Mouse (Mus musculus) spleen, postnatal 4 days (tissue): ENCODE measurements around the gene Eif4a3.

Experiments
- DNase-seq, 2 experiments: peaks; one replicate each; pipeline ENCODE4 v3.0.0; 2022; ENCODE audit warnings: low spot score in 2 of 2

Eif4a3 gene

DNA sequence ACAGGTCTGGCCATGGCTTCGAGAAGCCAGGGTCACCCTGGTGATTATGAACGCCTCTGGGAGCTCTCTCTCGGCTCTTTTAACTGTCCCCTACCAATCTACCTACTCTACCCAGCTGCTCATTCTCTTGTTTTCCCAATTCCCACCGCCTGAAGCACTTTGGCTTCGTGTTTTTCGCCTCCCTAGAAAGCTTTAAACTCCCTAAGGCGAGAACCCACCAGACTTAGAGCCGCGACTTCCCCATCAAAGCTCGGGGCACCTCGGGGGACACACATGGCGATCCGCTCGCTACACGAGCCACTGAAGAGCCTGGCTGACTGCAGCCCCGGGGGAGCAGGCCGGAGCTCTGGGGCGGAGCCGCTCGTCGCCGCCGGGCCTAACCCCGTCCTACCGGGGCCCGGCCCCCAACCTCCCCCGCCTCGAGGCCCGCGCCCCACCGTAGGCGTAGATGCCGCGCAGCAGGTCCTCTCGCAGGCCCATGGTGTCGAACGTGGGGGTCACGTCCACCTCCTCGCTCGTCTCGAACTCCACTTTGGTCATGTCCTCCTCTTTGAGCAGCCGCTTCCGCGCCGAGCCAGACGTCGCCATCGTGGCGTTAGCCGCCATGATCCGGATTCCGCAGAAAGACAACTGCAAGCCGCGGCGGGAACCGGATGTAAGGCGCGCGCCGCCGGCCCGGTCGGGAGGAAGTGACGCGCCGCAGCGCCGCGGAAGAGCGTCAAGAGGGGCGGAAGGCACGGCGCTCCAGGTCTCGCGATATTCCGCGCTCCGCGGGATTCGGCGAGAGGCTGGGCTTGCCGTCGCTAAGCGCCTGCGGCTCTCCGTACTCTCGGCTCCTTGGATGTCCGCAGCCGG is at the start of gene Eif4a3:
Gene Eif4a3 (minus strand): TSS at position 699 of the 855 bp plus-strand sequence.
- DNase-seq, result peak; percentile 96 to 100

GRCm38 (mm10) chr11:119347125-119347524 is 47.2 kb upstream of the Eif4a3 start:
- no peak for DNase-seq

GRCm38 (mm10) chr11:119344865-119345264 is 45.0 kb upstream of the Eif4a3 start:
- DNase-seq, result no peak

DNA sequence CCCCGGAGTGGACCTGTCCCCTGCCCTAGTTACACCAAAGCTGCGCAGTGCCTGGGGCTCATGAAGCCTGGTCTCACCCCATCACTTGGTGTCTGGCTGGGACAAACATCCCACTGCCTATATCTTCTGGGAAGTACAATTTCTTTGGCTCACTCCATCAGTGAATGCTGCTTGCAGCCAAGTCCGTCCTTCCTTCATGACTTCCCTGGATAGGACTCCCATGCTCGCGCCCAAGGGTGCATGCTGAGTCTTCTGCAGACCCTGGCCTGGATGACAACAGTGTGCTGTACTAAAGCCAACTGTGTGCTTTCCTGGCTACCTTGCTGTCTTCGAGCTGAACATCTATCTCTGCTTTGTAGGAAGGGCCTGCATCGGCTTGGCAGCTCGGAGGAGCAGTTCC is 44.3 kb upstream of the Eif4a3 start:
- no peak for DNase-seq

DNA sequence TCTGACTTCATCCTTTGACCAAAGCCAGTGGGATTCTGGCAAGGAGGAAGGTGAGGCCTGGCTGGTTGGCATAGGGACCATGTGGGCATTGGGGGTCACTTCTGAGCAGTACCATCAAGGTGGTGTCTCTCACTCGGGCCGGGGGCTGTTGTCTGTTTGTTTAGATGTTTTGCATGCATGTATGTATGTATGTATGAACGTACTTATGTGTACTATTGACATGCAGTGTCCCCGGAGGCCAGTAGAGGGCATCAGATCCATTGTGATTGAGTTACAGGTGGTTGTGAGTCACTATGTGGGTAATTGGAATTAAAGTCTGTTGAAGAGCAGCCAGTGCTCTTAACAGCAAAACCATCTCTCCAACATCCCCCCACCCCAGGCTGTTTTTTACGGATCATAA is 39.7 kb upstream of the Eif4a3 start:
- DNase-seq, result peak; percentile 72 to 87

DNA sequence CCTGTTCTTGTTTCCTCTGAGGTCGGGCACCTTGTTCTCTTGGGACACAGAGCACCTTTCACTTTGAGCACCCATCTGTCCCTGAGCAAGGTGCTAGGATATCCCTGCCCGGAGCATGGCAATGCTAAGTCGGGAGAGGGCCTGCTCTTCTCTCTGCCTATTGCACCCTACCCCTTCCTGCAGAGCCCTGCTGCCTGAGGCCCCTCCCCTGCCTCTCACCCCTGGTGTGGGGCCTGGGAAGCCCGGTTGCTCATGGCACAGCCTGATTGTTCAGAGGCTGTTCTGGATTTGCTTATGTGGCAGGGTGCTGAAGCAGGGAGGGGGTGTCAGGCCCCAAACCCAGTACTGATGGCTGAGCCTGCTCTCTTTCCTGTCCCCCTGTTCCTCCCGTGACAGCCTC is 39.3 kb upstream of the Eif4a3 start:
- no peak for DNase-seq

GRCm38 (mm10) chr11:119338271-119339059 is 38.6 kb upstream of the Eif4a3 start:
- no peak for DNase-seq

GRCm38 (mm10) chr11:119331970-119332369 is 32.1 kb upstream of the Eif4a3 start:
- no peak for DNase-seq

GRCm38 (mm10) chr11:119330592-119330991 is 30.7 kb upstream of the Eif4a3 start:
- DNase-seq, result no peak

GRCm38 (mm10) chr11:119325068-119325467 is 25.2 kb upstream of the Eif4a3 start:
- no peak for DNase-seq

GRCm38 (mm10) chr11:119322521-119322920 is 22.6 kb upstream of the Eif4a3 start:
- DNase-seq, result no peak

DNA sequence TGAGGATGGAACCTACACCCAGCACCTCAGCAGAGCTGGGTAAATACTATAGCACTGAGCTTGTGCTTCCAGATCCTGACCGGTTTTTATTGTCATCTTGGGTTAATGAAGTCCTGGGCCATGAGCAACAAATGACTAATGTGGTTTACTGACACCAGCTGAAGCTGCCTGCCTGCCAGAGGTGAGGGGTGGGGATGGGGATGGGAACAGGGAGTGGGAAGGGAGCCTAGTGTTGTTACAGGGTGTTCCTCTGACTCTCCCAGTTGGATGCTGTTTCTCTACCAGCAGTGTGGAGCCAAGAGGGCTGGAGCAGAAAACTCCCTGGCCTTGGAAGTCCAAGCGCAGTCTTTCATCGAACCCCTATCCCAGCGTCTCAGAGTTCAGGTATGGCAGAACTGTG is 16.8 kb upstream of the Eif4a3 start:
- DNase-seq, result no peak

- no peak for DNase-seq
Observed at GRCm38 (mm10) chr11:119314252-119314936, 14.5 kb upstream of the Eif4a3 start.

DNA sequence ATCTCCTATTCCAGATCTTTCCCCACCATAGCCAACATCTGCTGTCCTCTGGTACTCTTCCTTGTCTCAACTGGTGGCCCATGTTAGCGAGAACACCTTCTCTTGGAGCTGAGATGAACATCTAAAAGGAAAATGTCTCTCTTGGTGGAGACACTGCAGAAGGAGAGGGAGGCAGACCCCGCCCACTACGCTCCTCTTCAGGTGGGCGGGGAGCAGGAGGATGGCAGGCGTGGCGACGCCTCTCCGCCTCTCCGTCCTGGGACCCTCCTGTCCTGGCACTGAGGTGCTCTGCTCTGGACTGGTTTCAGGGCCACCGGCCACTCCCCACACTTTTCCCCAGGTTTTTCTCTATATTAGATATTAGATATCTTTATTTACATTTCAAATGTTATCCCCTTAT is 10.7 kb upstream of the Eif4a3 start:
- no peak for DNase-seq

DNA sequence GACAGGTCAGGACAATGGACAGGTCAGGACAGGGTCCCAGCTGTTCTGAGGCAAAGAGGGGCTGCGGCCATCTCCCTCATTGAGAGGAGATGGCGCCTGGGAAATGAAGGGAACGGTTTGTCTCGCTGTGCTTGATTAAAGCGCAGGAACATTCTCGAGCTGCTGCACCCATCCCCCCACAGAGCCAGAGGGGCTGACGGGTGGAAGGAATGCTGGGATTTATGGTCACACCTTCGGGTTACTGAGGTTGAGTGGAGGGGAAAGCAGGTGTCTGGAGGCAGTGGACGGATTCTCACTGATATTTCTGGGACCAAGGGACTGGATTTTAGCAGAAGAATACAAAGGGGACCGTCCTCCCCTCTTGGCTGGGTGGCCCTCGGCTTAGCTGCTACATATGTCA is 8.0 kb upstream of the Eif4a3 start:
- DNase-seq, result no peak

GRCm38 (mm10) chr11:119307658-119307867 is 7.7 kb upstream of the Eif4a3 start, which contains the start of gene Card14:
Gene Card14 (plus strand): TSS chr11:119307768.
- no peak for DNase-seq

DNA sequence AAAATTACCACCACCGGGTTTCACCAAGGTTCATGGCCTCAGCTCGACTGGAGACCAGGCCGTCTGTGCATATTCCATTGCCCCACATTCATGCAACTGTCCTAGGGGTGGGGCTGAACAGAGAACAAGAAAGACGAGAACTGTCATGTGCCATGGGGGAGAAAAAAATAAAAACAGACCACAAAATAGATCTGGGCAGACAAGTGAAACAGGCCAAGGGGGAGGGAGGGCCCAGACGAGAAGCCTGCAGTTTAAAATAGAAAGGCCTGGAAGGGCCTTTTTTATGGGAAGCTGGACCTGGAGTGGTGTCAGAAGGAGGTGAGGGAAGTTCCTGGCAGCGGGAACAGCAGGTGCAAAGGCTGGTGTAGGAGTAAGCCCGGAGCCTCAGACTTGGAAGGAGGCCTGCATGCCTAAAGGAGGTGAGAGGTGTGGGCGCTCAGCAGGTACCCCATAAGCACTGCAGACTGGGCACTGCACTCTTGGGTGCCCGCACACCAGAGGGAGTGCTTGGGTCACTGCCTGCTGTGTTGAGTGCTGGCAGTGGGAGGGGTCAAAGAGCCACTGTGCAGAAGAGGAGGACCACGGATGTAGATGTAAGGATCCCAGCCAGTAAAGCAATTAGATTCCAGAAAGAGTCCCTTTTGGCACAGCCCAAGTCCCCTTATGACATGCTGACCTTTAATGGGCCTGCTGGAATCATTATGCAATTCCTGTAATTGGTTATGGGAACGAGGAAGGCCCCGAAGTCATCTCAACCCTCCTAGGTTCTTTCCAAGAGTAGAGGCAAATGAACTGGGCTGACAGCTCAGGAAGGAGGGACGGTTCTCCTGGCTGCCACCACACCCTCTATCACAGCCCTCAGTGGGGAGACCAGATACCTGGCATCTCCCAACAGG is 7.1 kb upstream of the Eif4a3 start:
- no peak for DNase-seq

GRCm38 (mm10) chr11:119304904-119305712 is 5.2 kb upstream of the Eif4a3 start:
- peak in 1 of 2 experiments; percentile 43 for DNase-seq

DNA sequence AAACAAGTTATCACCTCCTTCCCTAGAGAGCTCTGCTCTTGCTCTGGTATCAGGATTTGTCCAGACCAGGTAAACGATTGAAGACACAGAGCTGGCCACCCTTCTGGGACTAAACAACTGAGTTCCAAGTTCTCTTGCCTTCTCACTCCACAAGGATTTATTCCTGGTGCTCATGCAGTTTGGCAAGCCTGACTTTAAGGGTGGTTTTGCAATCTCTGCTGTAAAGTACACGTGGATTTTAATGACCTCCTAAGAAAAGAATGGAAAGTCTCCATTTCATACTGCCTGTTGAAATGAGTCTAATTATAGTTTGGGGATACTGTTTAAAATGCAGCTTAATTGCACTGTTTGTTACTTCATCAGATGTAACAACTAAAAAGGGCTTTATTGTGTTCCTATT is 1.1 kb upstream of the Eif4a3 start:
- DNase-seq, result no peak

DNA sequence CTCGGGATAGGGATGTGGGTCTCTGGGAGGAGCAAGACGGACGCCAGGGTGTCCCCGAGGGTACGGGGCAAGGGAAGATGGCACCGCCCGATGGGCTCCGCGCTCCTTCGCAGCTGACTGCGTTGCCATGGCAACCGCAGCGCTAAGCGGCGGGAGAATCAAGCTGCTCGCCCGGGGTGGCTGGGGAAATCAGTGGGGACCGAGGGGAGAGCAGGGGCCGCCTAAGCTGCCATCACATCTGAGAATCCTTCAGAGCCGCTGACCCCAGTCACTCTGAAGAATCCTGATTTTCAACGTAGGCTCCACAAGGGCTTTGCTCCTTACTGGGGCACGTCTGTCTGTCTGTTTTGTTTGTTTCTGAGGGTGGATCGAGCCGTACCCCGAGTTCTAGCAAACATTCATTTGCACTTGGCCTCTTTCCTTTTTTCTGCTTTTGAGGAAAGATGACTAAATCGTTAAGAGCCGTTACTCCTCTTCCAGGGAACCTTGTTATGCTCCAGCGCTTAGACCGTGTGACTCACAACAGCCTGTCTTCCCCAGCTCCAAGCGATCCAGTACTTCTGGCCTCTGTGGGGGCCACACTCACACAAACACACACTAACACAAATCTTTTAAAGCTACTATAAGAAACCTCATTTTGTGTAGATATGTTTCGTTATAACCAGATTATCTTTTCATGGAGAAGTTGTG is 502 bp upstream of the Eif4a3 start:
- DNase-seq, result no peak
